Mouse (Mus musculus): ENCODE data around the gene Kcnb1. TPM values are rescaled to one million over a fixed set of nuclear protein-coding genes. Genes with fewer than 3 reads are reported as not detected.

Gene Kcnb1
- polyA plus RNA-seq, 1 experiment from 2014 or later, result 1.1 TPM

DNA sequence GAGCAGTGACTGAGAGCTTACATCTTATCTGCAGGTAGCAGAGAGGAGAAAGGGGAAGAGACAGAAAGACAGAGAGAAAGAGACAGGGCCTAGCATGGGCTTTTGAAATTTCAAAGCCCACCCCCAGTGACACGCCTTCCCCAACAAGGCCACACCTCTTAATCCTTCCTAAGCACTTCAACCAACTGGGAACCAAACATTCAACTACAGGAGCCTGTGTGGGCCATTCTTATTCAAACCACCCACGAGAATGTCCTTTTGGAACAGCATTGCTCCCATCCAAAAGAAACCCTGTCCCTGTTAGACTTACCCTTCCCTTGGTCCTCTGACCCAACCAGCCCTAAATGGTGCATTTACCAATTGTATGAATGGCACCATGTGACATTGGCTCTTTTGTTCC, 113.2 kb downstream of the Kcnb1 start:
- Histone ChIP-seq H3K4me3 (no peak overlapping the region), H3K27me3 (no peaks in the 10 kb centered on the region), H3K27ac (no peak overlapping the region), H3K4me2 (no peak overlapping the region), H3K9me3 (no peaks in the 10 kb centered on the region), H3K36me3 (no peaks in the 10 kb centered on the region), H3K4me1 (peaks cover 37% of the 10 kb centered on the region), H3K9ac (no peak overlapping the region)
- ATAC-seq (ENCODE audit: insufficient number of reproducible peaks, insufficient read depth, low FRiP score, low TSS enrichment, low read depth), result no peak
- WGBS, result 87% methylated on average over 2 of the region's 2 CpGs

DNA sequence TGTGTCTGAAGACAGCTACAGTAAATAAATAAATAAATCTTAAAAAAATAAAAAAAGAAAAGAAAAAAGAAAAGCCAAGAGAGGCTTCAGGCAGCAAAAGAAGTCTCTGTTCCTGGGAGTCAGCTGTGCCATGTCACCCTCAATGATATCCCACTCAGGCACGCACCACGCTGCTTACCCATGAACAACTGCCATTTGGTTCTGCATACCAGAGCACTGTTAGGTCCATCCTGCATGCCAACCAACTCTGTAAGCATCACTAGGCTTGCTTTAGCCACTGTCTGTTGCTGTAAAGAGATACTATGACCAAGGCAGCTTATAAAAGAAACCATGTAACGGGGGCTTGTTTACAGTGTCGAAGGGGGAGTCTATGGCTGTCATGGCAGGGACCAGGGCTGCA, 113.6 kb downstream of the Kcnb1 start:
- Histone ChIP-seq H3K36me3 (no peaks in the 10 kb centered on the region), H3K9me3 (no peaks in the 10 kb centered on the region), H3K4me2 (no peak overlapping the region), H3K4me3 (no peak overlapping the region), H3K9ac (no peak overlapping the region), H3K27ac (no peak overlapping the region), H3K27me3 (no peaks in the 10 kb centered on the region), H3K4me1 (peaks cover 35% of the 10 kb centered on the region)
- 90% methylated on average over 4 of the region's 4 CpGs for WGBS
- no peak for ATAC-seq (ENCODE audit: insufficient number of reproducible peaks, insufficient read depth, low FRiP score, low TSS enrichment, low read depth)

DNA sequence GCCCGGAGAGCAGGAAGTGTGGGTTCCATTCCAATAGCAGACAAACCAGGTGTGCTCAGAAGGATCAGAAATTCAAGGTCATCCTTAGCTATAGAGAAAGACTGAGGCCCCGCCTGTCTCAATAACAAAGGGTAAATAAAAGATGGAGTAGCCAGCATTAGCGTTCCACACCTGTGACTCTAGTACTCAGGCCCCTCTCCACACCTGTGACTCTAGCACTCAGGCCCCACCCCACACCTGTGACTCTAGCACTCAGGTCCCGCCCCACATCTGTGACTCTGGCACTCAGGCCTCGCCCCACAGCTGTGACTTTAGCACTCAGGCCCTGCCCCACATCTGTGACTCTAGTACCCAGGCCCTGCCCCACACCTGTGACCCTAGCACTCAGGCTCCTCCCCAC, 115.4 kb downstream of the Kcnb1 start:
- H3K27me3 ChIP-seq, result no peaks in the 10 kb centered on the region
- 88% methylated on average over 5 of the region's 5 CpGs for WGBS
- no peaks in the 10 kb centered on the region for H3K36me3 ChIP-seq
- H3K4me1 ChIP-seq, result peaks cover 25% of the 10 kb centered on the region
- no peak overlapping the region for H3K4me3 ChIP-seq
- no peak overlapping the region for H3K27ac ChIP-seq
- no peak for ATAC-seq (ENCODE audit: insufficient number of reproducible peaks, insufficient read depth, low FRiP score, low TSS enrichment, low read depth)
- H3K4me2 ChIP-seq, result no peak overlapping the region
- H3K9me3 ChIP-seq, result no peaks in the 10 kb centered on the region
- H3K9ac ChIP-seq, result no peak overlapping the region

DNA sequence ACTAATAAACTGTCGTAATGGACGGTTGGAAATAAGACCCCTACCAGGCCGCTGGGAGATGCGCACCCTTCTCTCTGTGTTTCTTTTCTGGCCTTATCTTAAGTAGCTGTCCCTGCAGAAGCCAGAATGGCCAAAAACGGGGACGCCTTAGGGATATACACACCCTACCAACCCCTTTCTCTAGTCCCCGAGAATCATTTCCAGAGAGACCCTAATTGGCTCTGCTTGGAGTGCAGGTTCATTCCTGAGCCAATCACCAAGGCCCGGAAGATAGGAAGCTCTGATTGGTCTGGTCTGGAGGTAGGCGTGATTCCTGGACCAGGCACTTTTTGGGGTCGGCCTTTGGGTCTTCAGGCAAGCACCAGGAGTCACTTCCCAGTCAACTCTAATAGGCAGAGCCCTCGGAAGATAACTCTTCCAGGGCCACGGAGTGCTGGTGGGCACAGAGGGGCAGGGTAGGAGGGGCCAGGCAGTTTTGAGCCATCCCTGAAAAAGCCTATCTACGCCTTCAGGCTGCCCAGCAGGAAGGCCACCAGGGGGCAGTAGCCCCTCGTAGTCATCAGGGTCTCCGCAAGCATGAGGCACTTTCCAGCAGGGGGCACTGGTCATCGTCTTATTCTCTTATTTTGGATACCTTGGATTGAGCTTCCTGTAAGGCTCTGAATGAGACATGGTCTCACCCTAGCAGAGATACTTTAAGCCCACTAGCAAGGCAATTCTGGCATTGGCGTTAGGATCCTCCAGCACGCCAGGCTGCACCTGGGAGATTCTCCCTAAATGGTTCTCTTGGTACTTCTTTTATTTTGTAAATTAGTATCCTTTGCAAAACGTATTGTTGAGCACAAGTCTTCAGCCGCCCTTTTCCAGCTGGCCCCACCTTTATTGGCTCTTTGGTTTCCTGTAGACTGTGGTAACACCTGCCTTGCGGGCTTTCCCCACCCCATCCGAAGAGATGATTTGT, 118.0 kb downstream of the Kcnb1 start:
- no peaks in the 10 kb centered on the region for H3K36me3 ChIP-seq
- peak; percentile 91 for ATAC-seq (ENCODE audit: insufficient number of reproducible peaks, insufficient read depth, low FRiP score, low TSS enrichment, low read depth)
- peak overlapping the region; percentile 65 for H3K9ac ChIP-seq
- peak overlapping the region; percentile 50 for H3K4me3 ChIP-seq
- peak overlapping the region; percentile 67 for H3K4me2 ChIP-seq
- H3K27ac ChIP-seq, result peak overlapping the region; percentile 68
- no peaks in the 10 kb centered on the region for H3K9me3 ChIP-seq
- WGBS, result 8% methylated on average over 22 of the region's 22 CpGs
- H3K27me3 ChIP-seq, result no peaks in the 10 kb centered on the region
- peaks cover 9% of the 10 kb centered on the region for H3K4me1 ChIP-seq

DNA sequence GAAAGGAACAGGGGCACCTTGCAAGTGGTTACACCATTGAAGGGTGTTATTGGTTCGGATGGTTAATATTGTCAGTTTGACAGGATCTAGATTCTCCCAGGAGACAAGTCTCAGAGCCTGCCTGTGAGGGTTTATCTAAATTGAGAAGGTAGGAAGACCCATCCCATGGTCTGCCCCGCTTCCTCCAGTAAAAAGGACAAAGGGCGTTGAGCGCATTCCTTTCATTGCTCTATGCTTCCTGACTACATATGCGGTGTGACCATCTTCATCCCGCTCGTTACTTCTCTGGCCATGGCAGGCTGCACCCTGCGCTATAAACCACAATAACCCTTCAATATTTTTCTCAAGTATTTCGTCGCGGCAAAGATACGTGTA, 118.7 kb downstream of the Kcnb1 start:
- Histone ChIP-seq H3K27me3 (no peaks in the 10 kb centered on the region), H3K4me3 (peak overlapping the region; percentile 50), H3K9ac (peak overlapping the region; percentile 65), H3K27ac (peak overlapping the region; percentile 68), H3K9me3 (no peaks in the 10 kb centered on the region), H3K4me1 (peaks cover 9% of the 10 kb centered on the region), H3K4me2 (peak overlapping the region; percentile 67), H3K36me3 (peaks cover 4% of the 10 kb centered on the region; the same call in 1 of the 2 replicates)
- WGBS, result 23% methylated on average over 12 of the region's 12 CpGs
- ATAC-seq (ENCODE audit: insufficient number of reproducible peaks, insufficient read depth, low FRiP score, low TSS enrichment, low read depth), result no peak

DNA sequence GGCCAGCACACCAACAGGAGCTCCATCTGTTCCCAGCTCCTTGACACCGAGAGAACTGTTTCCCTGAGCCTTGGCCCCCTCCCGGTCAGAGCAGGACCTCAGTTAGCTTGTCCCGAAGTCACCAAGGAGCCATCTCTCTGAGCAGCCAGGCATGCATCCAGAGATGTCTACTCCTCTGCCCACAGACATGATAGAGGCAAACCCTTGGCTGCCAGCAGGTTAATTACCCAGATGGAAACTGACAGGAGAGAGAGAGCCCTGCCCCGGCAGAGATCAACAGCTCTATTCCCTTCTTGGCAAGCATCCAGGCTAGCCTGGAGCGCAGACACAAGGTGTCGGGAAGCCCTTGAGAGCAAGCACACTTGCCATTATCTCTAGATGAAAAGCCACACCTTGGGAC, 119.6 kb downstream of the Kcnb1 start:
- Histone ChIP-seq H3K9me3 (no peaks in the 10 kb centered on the region), H3K27me3 (no peaks in the 10 kb centered on the region), H3K9ac (no peak overlapping the region), H3K36me3 (peaks cover 13% of the 10 kb centered on the region), H3K4me3 (no peak overlapping the region), H3K4me2 (no peak overlapping the region), H3K27ac (no peak overlapping the region), H3K4me1 (peaks cover 14% of the 10 kb centered on the region)
- no peak for ATAC-seq (ENCODE audit: insufficient number of reproducible peaks, insufficient read depth, low FRiP score, low TSS enrichment, low read depth)
- WGBS, result 69% methylated on average over 6 of the region's 6 CpGs

DNA sequence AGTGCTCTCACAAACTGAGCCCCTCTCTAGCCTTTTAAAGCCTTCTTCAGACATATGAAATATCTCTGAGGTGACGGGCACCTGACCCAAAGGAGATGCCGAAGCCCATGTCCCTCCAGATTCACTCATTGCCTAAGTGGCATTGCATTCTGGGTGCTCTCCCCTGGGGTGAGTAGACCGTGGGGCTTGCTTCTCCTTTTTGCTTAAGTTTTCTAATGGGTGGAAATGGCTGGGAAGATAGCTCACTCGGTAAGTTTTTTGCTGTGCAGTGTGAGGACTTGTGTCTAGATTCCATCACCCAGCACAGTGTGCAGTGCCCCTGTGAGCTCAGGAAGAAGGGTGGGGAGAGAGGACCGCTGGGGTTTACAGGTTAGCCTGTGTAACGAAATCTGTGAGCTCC, 122.4 kb downstream of the Kcnb1 start:
- no peaks in the 10 kb centered on the region for H3K27me3 ChIP-seq
- no peak overlapping the region for H3K9ac ChIP-seq
- ATAC-seq (ENCODE audit: insufficient number of reproducible peaks, insufficient read depth, low FRiP score, low TSS enrichment, low read depth), result no peak
- H3K4me3 ChIP-seq, result no peak overlapping the region
- peaks cover 20% of the 10 kb centered on the region for H3K4me1 ChIP-seq
- no peaks in the 10 kb centered on the region for H3K9me3 ChIP-seq
- H3K4me2 ChIP-seq, result no peak overlapping the region
- H3K36me3 ChIP-seq, result peaks cover 22% of the 10 kb centered on the region
- H3K27ac ChIP-seq, result no peak overlapping the region
- 43% methylated on average over 6 of the region's 6 CpGs for WGBS

DNA sequence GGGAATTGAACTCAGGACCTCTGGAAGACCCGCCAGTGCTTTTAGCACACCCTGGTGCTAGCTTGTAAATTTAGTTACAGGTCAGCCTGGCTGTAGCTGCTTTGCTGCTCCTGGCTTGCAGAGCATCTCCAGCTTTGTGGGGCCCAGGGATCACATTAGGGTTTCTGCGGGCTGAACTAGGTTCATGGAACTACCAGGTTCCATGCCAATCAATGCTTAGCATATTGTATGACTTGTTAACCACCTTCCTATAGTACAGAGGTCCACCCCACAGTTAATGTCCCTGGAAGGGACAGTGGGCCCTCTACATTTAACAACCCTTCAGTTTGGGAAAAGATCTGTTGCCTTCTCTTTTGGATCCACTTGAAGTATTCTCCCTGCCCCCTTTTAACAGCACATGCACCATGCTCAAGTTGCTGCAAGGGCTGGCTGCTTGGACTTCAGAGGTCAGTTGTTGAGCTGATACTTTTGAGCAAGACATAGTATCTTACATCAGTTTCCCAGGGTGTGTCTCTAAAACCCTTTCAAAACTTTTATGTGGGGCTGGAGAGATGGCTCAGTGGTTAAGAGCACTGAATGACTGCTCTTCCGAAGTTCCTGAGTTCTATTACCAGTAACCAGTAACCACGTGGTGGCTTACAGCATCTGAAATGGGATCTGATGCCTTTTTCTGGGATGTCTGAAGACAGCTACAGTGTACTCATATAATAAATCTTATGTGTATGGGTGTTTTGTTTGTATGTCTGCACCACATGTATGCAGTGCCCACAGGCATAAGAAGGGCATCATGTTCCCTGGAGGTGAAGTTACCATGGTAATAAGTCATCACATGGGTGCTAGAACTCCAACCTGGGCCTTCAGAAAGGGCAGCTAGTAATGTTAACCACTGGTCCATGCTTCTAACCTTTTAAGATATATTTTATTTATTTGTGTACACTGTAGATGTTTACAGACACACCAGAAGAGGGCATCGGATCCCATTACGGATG, 123.1 kb downstream of the Kcnb1 start:
- 0 out of 2 replicates have a peak overlapping the region, but pooled peaks have one; percentile 18 for H3K27ac ChIP-seq
- WGBS, result 27% methylated on average over 6 of the region's 6 CpGs
- H3K4me3 ChIP-seq, result no peak overlapping the region
- no peak overlapping the region for H3K4me2 ChIP-seq
- H3K4me1 ChIP-seq, result peaks cover 24% of the 10 kb centered on the region
- no peak overlapping the region for H3K9ac ChIP-seq
- no peaks in the 10 kb centered on the region for H3K9me3 ChIP-seq
- no peak for ATAC-seq (ENCODE audit: insufficient number of reproducible peaks, insufficient read depth, low FRiP score, low TSS enrichment, low read depth)
- no peaks in the 10 kb centered on the region for H3K27me3 ChIP-seq
- peaks cover 22% of the 10 kb centered on the region for H3K36me3 ChIP-seq

DNA sequence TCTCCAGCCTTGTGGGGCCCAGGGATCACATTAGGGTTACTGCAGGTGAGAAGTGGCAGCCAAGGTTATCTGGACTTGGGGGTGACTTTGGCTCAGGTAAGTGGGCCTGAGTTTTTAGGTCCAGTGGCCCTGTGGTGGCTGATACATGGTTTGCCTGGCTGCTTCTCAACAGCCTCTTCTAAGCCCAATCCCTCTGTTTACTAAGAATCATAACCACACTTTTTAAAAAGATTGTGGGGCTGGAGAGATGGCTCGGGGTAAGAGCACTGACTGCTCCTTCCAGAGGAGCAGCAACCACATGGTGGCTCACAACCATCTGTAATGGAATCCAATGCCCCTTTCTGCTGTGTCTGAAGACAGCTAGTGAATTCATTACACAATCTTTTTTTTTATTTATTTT, 123.9 kb downstream of the Kcnb1 start:
- Histone ChIP-seq H3K4me3 (no peak overlapping the region), H3K36me3 (peaks cover 22% of the 10 kb centered on the region), H3K9me3 (no peaks in the 10 kb centered on the region), H3K27ac (peak overlapping the region; percentile 80), H3K9ac (peak overlapping the region; percentile 91; the same call in 1 of the 2 replicates), H3K27me3 (no peaks in the 10 kb centered on the region), H3K4me2 (peak overlapping the region; percentile 72; the same call in 1 of the 2 replicates), H3K4me1 (peaks cover 26% of the 10 kb centered on the region)
- WGBS, result 71% methylated on average over 1 of the region's 1 CpGs
- no peak for ATAC-seq (ENCODE audit: insufficient number of reproducible peaks, insufficient read depth, low FRiP score, low TSS enrichment, low read depth)

DNA sequence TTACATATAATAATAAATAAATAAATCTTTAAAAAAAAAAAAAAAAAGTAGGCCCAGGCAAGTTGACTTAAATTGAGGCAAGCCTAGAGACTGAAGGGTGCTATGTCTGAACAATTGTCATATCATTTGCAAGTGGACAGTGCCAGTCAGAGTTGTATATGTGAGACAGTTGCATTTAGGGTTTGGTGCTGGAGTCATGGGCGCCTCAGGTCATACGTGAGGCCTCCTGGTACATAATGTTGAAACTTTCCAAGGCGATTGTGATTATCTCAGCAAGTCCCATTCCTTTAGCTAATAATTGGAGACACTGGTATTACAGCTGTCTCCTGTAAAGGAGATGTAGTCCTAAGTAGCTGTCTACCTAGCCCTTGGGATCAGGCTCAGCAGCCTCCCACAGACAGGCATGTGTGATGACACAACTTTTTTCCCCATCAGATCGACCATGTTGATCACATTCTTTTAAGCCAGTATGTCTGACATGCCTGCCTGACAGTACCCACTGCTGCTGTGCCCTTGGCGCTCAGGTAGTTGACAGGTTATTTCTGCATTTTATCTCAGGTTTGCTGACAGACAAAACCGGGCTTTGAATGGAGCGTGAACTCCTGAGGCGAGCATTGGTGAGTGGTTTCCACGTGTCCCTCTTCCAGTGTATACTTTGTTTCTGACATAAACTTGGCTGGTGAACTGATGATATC, 125.2 kb downstream of the Kcnb1 start:
- no peak for ATAC-seq (ENCODE audit: insufficient number of reproducible peaks, insufficient read depth, low FRiP score, low TSS enrichment, low read depth)
- peaks cover 36% of the 10 kb centered on the region for H3K4me1 ChIP-seq
- 21% methylated on average over 9 of the region's 9 CpGs for WGBS
- no peaks in the 10 kb centered on the region for H3K27me3 ChIP-seq
- peaks cover 24% of the 10 kb centered on the region for H3K36me3 ChIP-seq
- H3K4me2 ChIP-seq, result peak overlapping the region; percentile 72
- peak overlapping the region; percentile 91 for H3K9ac ChIP-seq
- H3K4me3 ChIP-seq, result peak overlapping the region; percentile 80
- H3K9me3 ChIP-seq, result no peaks in the 10 kb centered on the region
- H3K27ac ChIP-seq, result peak overlapping the region; percentile 80

DNA sequence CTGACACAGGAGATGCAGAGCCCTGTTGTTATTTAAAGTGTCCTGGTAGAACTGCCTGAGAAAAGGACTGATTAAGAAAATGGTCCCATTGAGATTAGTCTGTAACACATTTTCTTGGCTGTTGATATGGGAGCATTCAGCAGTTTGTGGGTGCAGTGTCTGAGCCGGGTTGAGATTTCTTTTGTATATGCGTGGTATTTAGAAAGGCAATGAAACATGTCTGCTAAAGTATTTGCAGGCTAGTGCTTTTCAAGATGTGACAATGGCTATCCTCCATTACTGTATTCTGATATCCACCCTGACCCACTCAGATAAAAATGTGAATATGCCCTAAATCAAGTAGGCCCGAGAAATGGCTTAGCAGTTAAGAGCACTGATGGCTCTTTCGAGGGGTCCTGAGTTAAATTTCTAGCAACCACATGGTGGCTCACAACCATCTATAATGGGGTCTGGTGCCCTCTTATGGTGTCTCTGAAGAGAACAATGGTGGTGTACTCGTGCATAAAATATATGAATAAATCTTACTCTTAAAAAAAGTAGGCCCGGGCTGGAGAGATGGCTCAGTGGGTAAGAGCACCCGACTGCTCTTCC, 126.0 kb downstream of the Kcnb1 start:
- peak overlapping the region; percentile 91 for H3K9ac ChIP-seq
- peaks cover 29% of the 10 kb centered on the region for H3K36me3 ChIP-seq
- under 1% methylated on average over 7 of the region's 7 CpGs for WGBS

More for the DNA sequence above, 126.0 kb downstream of the Kcnb1 start:
- Histone ChIP-seq H3K9me3 (no peaks in the 10 kb centered on the region), H3K4me2 (peak overlapping the region; percentile 72), H3K4me3 (peak overlapping the region; percentile 80), H3K27me3 (no peaks in the 10 kb centered on the region), H3K4me1 (peaks cover 37% of the 10 kb centered on the region), H3K27ac (peak overlapping the region; percentile 90)
- ATAC-seq (ENCODE audit: insufficient number of reproducible peaks, insufficient read depth, low FRiP score, low TSS enrichment, low read depth), result no peak
